Mouse (Mus musculus): ENCODE measurements around the gene Gramd1a. TPM values are rescaled to one million over a fixed set of nuclear protein-coding genes. Genes with fewer than 3 reads are reported as not detected.
A peak's percentile ranks its signal among the peaks of the same experiment; 100 is the strongest.

The Gramd1a gene
- polyA plus RNA-seq, 2 experiments from 2014 or later = 83.7 to 103 TPM

- peak; percentile 17 for ATAC-seq
These were observed 5.0 kb downstream of the Gramd1a start for GRCm38 (mm10) chr7:31150566-31151300.

DNA sequence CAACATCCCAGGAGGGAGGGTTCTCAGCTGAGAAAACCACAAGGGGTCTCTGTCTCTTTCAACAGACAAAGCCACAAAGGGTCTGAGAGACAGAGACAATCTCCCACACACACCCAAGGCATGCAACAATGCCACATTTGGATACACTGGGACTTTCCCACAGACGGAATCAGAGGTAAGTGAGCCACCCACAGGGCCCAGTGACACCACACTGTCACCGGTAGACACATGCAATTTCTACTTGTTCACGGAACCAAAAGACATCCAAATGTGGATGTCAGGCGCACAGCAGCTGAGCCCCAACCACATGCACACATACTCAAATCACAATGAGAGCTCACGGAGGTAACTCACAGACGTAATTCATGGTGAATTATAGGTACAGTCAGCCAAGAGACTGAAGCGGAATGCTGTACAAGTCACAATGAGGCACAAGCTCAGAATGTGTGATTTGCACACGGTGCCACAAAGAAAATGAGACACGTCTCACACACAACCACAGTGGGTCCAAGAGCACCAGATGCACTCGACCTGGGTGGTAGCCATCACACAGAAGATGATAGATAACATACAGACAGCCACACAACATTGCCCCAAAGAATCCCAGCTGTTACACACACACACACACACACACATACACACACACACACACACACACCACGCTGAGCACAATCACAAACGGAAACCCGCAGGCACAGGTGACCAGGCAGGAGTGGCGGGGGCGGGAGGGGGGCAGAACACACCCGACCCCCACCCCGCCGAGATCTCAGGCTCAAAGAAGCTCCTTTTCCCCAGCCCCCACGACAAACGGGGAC lies 5.7 kb downstream of the Gramd1a start:
- peak; percentile 36 for ATAC-seq

- ATAC-seq = no peak
These were observed 6.4 kb downstream of the Gramd1a start for GRCm38 (mm10) chr7:31149271-31149670.

GRCm38 (mm10) chr7:31148756-31149155 lies 6.9 kb downstream of the Gramd1a start:
- no peak for ATAC-seq

DNA sequence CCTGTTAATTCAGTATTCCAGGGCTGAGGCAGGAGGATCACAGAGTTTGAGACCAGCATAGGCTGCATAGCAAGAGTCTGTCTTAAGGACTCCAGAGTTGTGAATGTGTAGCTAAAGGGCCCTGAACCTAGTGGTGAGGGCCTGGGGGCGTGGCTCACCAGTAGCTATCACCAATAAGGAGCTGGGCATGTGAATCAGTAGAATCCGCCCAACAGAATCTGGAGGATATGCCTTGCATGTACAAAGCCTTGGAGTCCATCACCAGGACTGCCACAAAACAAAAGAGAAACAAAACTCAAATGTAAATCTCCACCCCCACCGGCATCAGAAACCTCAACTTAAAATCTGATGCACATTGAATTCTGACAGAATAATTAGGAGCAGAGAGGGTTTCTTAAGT lies 7.6 kb downstream of the Gramd1a start:
- peak; percentile 46 for ATAC-seq

DNA sequence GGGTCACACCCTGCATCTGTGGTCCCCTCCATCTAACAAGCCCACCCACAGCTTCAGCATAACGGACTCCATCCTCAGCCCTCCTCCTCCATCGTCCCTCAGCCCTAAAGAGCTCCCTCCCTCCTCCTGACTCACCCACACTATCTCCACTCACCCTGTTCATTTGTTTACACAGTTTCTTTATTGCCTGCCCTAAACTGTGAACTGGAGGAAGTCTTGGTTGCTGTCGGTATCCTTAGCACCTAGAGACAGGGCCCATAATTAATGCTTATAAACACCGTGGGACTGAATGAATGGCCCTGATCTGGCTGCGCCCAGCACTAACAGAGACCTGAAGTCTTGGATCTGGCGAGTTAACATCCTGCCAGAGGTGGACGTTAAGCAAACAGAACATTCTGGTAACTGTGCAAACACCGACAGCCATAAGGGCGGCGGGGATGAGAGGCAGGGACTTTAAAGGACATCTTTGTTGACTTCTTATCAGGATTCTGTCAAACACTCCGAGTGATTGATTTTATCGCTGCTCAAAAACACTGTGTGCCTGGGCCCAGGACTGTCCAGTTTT lies 10.0 kb downstream of the Gramd1a start:
- ATAC-seq = no peak

DNA sequence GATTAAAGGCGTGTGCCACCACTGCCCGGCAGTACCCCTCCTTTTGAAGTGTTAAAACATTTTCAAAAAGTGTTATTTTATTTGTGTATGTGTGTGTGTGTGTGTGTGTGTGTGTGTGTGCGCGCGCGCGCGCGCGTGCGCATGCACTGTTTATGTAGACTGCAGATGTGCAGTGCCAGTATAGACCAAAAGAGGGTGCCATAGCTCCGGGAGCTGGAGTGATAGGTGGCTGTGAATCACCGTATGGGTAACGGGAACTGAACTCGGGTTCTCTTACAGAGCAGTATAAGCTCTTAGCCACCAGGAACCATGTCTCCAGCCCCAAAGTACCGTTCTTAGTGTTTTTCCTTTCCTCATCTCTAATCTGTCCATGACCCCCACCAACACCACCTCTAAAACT lies 10.8 kb downstream of the Gramd1a start:
- no peak for ATAC-seq

GRCm38 (mm10) chr7:31140941-31141340 lies 14.8 kb downstream of the Gramd1a start:
- ATAC-seq = no peak

DNA sequence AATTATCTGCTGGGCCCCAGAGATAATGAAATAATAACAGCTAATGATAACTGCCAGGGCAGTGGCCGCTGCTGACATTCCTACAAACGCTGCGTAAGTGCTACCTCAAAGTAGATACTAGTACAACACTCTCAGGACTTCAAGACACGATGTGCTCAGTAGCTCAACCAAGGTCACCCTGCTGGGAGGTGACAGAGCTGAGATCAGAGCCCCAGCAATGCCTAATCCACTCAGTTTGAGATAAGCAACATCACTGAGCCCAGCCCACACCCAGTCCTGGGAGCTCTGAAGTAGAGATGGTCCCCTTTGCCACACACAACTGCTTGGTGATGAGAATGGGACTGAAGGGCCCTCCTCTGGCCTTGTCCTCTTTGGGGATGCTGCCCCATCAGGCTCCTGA lies 15.4 kb downstream of the Gramd1a start:
- no peak for ATAC-seq

DNA sequence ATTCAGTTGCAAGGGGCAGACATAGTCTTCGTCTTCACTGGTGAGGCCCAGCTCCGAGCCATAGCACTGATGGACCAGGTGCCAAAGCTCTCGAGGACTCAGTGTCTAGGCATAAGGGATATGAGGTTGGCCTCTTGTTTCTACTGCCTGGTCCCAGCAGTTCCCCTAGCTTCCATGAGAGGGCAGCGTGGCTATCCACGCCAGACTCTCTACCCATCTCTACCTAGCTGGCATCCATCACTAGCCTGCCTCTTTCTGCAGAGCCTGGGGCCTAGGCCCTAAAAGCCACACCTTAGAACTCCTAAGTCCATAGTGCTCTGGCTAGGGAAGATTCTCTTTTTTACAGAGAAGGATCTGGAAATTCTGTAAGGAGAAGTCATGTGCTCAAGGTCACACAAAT lies 15.9 kb downstream of the Gramd1a start:
- ATAC-seq = peak; percentile 96

DNA sequence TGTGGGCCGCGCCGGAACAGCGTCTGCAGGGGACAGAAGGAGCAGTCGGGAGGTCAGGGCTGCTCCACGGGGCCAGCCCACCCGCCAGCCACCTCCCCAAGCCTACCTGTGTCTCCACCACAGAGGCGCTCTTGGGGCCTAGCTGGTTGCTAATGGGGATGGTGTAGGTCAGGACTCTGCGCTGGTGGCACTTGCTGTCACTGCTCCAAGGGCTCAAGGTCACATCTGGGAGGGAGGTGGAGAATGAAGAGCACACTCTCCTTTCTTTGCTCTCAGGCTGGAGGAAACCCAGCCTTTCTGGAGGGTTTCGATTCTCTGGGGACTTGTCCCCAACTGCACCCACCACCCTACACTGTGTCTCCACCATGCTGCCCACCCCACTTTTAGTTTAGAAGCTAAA lies 20.0 kb downstream of the Gramd1a start:
- no peak for ATAC-seq

DNA sequence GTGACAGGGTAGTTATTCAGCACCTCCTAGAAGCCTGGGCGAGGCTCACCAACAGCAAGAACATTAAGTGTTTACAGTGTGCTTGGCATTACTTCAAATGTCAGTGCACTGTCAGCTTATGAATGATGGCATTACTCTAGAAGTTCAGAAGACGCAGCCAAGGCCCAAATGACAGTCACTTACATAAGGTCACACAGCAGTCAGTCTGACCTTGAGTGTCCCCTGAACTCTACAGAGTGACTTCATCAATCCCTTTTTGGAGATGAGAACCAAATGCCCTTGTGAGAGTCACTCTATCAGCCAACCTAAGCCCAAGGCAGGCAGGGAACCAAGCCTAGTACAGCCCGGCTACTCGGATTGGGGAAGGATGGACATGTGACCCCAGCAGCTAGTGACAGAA lies 23.8 kb downstream of the Gramd1a start:
- no peak for ATAC-seq

GRCm38 (mm10) chr7:31130841-31131240 lies 24.9 kb downstream of the Gramd1a start:
- peak; percentile 79 for ATAC-seq

DNA sequence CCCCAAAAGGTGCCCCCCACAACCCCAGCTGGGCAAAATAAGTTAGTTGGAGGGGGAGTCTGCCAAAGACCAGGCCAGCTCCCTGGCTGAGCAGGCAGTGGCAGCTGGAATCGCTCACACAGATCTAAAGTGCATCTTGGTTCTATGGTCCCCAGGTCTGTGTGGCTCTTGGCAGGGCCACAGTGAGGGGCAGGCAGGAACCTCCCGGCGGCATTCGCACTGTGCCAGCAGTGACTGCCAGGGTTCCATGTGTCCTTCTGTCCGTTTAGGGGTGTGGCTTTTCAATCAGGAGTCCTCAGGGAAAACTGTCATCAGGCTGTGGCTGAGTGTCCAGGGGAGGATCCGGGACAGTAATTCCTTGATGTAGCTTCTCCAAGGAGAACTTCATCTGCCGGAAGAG lies 25.5 kb downstream of the Gramd1a start:
- no peak for ATAC-seq

GRCm38 (mm10) chr7:31128157-31128705 lies 27.5 kb downstream of the Gramd1a start:
- ATAC-seq = no peak

DNA sequence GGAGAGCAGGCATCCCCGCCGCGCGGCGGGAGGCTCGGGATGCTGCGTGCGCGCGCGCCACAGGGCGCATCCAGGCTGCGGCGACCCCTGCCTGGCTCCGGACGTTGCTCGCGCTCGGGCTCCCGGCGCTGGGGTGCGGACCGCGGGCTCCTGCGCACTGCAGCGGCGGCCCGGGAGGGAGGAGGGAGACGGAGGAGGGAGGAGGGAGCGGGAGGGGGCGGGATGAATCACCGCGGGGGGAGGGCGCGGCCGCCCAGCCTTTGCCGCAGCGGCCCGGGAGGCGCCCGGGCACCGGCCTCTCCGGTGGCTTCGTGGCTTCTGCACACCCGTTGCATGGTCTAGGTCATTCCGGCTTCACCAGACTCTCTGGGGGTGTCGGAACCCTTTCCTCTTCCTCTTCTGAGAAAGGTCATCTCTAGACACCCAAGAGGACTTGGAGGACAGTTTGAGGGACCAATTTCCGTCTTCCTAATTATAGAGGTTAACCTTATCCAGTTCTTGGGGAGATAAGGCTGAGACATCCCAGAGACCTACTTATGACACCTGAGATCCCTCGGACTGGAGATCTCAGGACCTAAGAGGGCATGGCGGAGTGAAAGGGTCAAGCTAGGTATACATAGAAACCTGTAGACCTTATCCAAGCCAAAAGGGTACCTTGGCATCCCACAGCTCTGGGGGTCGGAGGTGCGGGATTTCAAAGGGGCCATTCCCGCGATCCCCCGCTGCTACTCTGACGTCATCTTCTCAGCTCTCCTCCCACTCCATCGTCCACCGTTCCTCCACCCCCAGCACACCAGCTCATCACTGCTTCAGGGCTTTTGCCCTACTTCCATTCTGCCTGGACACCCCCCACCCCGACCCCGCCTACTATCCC lies 28.6 kb downstream of the Gramd1a start, which contains the start of gene Scn1b:
Gene Scn1b (minus strand): TSS at position 153 of the 874 bp plus-strand sequence.
- peak; percentile 28 for ATAC-seq

GRCm38 (mm10) chr7:31126211-31126751 lies 29.4 kb downstream of the Gramd1a start:
- no peak for ATAC-seq

GRCm38 (mm10) chr7:31125116-31125515 lies 30.6 kb downstream of the Gramd1a start:
- ATAC-seq = no peak

DNA sequence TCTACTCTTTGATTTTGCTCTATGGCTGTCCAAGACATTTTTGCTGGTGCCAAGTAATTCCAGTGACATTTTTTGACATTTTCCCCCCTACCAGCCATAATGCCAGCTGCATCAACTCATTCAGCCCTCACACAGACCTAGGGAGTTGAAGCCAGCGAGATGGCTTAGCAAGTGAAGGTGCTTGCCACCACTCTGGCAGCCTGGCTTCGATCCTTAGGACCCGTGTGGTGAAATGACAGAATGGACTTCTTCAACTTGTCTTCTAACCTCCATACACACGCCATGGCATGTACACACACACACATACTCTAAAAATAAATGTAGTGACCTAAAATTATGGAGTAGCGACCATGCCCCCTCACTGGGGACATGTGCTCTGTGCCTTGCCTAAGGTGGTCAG lies 31.3 kb downstream of the Gramd1a start:
- ATAC-seq = no peak

DNA sequence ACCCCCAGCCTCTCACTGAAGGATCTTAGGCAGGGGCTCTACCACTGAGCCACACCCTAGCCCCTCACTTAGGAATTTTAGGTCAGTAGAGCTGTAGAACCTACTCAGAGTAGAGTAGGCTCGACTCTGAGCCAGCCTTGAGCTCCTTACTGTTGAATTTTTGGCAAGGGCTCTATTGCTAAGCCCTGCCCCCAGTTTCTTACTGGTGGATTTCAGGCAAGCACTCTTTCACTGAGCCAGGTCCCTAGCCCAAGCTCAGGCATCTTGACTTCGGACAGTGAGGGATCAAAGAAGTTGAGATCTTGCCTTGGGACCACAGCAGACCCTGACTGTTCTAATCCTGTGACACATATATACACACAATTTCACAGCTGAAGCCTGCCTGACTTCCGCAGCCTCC lies 32.0 kb downstream of the Gramd1a start:
- ATAC-seq = no peak

DNA sequence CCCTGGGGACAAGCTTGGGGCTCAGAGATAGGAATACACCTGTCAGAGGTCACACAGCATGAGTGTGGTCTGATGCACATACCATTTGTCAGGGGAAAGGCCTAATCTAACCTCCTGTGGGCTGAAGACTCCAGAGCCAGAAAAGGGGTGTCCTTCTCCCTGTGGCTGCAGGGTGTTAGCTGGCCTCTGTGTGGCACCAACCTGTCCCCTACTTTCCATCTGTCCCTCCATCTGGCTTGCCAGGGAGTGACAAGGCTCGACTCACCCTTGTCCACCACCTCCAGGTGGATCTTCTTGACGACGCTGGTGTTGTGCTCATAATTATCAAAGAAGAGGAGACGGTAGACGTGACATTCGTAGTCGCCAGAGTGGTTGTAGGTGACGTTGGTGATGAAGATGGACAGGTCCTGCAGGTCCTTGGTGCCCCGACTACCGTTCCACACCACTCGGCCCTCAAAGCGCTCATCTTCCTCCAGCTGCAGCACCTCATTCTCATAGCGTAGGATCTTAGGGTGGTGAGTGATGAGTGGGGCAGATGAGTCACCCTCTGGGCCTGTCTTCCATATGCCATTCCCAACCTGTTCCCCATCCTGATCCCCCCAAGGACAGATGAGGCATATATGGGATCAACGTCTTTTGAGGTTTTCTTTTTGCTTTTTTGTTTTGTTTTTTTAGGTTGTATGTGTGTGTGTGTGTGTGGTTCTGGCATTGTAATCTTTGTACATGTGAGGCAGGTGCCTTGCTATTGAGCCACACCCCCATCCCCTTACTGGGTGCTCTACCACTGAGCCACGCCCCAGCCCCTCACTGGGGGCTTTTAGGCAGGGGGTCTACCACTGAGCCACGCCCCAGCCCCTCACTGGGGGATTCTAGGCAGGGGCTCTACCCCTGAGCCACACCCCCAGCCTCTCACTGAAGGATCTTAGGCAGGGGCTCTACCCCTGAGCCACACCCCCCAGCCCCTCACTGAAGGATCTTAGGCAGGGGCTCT lies 32.8 kb downstream of the Gramd1a start:
- ATAC-seq = no peak
